Mouse (Mus musculus): ENCODE data around the gene Gp1bb. TPM values are rescaled to one million over a fixed set of nuclear protein-coding genes. Genes with fewer than 3 reads are reported as not detected.

Gene Gp1bb
- polyA plus RNA-seq, 1 experiment = 2.1 TPM

DNA sequence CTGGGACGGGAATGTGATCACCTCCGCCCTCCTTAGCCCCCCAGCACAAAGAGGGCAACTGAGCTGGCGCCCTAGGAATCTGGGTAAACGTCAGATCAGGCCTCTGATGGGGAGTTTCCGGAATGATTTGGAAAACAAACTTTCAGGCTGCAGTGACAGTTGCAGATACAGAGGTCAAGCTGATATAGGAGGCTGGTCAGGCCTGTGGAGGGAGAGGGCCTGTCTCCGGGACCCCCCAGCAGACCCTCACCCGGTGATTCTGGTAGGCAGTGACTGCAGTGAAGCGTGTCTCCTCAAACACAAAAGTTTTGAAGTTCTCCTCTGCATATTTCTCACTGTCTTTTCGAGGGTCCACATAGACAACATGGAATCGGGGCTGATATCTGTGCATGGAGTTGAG lies 39.0 kb downstream of the Gp1bb start:
- WGBS = 47% methylated on average over 10 of the region's 10 CpGs
- no peak overlapping the region for H3K27ac ChIP-seq (ENCODE audit: insufficient read depth, low read length)
- peaks cover 8% of the 10 kb centered on the region; the same call in 1 of the 2 replicates for H3K27me3 ChIP-seq (ENCODE audit: control insufficient read depth, insufficient read depth, low read length)
- no peaks in the 10 kb centered on the region for H3K4me1 ChIP-seq (ENCODE audit: control insufficient read depth, insufficient read depth, low read length)
- no peak overlapping the region for H3K4me3 ChIP-seq (replicated peaks; ENCODE audit: insufficient read depth, low read depth, low read length)
- TF ChIP-seq POLR2A (IDR thresholded peaks at IDR 0.05; ENCODE audit: borderline replicate concordance, insufficient read depth, low read length) = no peak
- no peak for TF ChIP-seq CTCF (IDR thresholded peaks at IDR 0.05; ENCODE audit: borderline replicate concordance, insufficient read depth, low read depth, low read length)
- no peak for DNase-seq

DNA sequence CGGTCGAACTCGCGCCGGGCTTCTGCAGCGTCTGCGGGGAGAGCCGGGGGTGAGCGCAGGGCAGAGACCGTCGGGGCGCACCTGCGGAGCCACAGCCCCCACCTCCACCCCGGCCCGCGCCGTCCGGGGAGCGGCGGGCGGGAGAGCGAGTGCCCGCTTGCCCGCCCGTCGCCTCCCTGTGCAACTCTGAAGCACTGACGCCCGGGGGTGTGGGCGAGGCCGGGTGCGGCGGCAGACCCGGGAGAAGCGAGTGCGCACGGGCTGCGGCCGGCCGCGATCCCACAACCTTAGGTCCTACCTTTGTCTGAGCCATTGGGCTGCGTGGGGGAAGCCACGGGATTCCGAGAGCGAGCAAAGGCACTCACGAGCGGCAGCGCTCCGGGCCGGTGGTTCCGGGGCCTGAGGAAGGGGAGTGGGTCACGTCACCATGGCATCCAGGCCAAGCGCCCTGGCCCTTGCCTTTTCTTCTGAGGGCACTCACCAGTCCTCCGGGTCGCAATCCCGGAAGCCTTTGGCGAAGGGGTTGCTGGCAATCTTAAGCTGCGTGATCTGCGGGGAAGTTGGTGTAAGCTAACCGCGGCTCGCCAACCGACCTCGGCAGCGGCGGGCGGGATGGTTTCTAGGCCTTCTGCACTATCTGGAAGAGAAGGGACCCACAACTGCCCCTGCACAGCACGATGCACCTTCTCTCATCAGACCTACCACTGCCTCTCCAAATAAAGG lies 39.6 kb downstream of the Gp1bb start:
- Histone ChIP-seq H3K4me1 (ENCODE audit: control insufficient read depth, insufficient read depth, low read length) (no peaks in the 10 kb centered on the region), H3K4me3 (replicated peaks; ENCODE audit: insufficient read depth, low read depth, low read length) (no peak overlapping the region), H3K27ac (ENCODE audit: insufficient read depth, low read length) (no peak overlapping the region), H3K27me3 (ENCODE audit: control insufficient read depth, insufficient read depth, low read length) (peaks cover 8% of the 10 kb centered on the region; the same call in 1 of the 2 replicates)
- no peak for DNase-seq
- 3% methylated on average over 65 of the region's 67 CpGs for WGBS
- TF ChIP-seq POLR2A (IDR thresholded peaks at IDR 0.05; ENCODE audit: borderline replicate concordance, insufficient read depth, low read length) (no peak), CTCF (IDR thresholded peaks at IDR 0.05; ENCODE audit: borderline replicate concordance, insufficient read depth, low read depth, low read length) (no peak)

DNA sequence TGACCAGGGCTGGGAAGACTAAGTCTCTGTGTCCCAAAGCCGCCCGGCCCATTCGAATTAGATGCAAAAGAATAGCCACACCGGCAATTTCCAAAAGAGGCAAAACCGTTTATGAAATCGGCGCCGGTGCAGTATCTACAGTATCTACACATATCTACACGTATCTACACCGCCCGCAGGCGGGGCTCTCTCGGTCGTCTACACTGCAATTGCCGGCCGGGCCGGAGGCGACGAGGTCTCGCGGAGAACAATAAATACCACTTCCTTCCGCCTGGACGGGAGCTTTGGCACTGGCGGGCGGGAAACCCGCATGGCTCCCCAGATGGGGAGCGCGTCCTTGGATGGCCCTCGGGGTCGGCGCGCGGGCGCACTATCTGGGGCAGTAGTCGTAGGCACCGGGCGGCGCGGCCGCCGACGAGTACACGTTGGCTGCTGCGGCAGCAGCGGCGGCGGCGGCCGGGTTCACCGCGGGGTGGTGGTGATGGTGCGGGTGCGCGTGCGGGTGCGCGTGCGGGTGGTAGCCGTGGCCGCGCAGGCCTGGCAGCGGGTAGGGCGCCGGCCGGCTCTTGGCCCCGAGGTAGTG lies 40.5 kb downstream of the Gp1bb start:
- H3K27me3 ChIP-seq (ENCODE audit: control insufficient read depth, insufficient read depth, low read length) = peaks cover 7% of the 10 kb centered on the region; the same call in 1 of the 2 replicates
- no peak for DNase-seq
- peak overlapping the region; percentile 20 for H3K4me3 ChIP-seq (replicated peaks; ENCODE audit: insufficient read depth, low read depth, low read length)
- no peak overlapping the region for H3K27ac ChIP-seq (ENCODE audit: insufficient read depth, low read length)
- TF ChIP-seq CTCF (IDR thresholded peaks at IDR 0.05; ENCODE audit: borderline replicate concordance, insufficient read depth, low read depth, low read length) = no peak
- TF ChIP-seq POLR2A (IDR thresholded peaks at IDR 0.05; ENCODE audit: borderline replicate concordance, insufficient read depth, low read length) = no peak
- 1% methylated on average over 64 of the region's 66 CpGs for WGBS
- H3K4me1 ChIP-seq (ENCODE audit: control insufficient read depth, insufficient read depth, low read length) = no peaks in the 10 kb centered on the region

DNA sequence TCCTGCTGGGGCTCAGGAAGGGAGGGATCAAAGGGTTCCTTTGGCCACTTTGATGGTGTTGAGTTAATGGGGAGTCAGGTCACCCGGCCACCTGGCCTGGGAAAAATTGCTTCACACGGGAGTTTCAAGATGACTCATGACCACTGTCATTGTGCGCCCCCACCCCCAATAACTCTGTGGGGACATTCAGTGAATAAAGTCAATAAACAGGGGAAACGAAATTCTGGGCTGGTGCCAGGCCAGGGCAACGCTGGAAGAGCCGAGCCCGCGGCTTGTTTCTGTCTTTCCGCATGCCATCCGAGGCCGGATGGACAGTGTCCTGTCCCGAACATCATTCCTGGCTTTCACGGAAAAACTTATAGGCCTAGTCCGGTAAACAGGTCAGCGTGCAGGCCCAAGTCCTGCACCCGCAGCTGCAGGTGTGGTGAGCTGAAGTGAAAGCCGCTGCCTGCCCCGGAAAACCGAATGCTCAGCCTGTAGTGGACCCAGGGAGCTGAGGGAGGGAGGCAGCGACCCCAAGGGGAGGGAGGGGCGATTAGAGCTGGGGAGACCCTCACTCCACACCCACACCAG lies 41.1 kb downstream of the Gp1bb start:
- WGBS = 10% methylated on average over 21 of the region's 21 CpGs
- no peak for DNase-seq
- TF ChIP-seq POLR2A (IDR thresholded peaks at IDR 0.05; ENCODE audit: borderline replicate concordance, insufficient read depth, low read length) (no peak), CTCF (IDR thresholded peaks at IDR 0.05; ENCODE audit: borderline replicate concordance, insufficient read depth, low read depth, low read length) (no peak)
- Histone ChIP-seq H3K27ac (ENCODE audit: insufficient read depth, low read length) (no peak overlapping the region), H3K4me3 (replicated peaks; ENCODE audit: insufficient read depth, low read depth, low read length) (no peak overlapping the region), H3K4me1 (ENCODE audit: control insufficient read depth, insufficient read depth, low read length) (no peaks in the 10 kb centered on the region), H3K27me3 (ENCODE audit: control insufficient read depth, insufficient read depth, low read length) (peaks cover 6% of the 10 kb centered on the region; the same call in 1 of the 2 replicates)

DNA sequence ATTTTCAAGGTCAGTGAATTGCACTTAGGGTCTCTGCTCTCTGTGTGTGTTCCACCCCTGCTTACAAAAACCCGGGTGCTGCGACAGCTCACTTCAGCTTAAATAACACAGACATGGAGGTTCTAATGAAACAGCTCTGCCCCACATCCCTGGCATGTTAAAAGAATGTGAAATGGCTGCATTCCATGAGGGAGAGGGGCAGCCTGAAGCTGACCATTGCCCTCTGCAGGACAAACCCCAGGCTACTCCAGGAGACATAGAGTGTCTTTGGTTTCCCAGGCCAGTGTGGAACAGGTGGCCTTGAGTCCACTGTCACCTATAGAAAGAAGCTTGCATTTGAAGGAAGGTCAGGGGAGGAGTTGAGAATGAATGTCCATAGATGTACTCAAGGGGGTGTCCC lies 41.8 kb downstream of the Gp1bb start:
- 49% methylated on average over 2 of the region's 2 CpGs for WGBS

DNA sequence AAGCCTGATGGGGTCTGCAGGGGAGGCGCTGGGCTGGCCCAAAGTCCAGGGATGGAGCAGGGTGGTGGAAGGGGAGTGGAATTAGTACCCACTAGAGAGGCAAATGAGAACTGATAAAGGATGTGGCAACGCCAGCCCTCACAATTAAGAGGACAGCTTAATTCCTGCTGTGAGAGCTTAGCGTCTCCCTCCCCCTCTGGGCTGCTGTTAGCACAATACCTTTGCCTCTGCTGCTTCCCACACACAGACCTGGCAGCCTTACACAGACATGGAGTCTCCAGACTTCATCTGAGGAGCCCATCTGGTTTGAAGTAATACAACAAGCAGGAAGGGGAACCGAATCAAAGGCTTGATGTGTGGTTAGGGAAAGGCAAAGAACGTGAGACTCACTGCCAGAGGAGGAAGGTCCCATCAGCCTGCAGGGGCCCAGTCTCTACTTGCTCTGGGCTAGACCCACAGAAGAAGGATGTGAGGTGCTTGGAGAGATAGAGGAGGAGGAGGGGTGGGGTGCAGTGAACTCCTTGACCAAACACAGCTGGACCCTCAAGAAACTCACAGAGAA lies 44.5 kb downstream of the Gp1bb start:
- Histone ChIP-seq H3K27me3 (ENCODE audit: control insufficient read depth, insufficient read depth, low read length) (peaks cover 4% of the 10 kb centered on the region; the same call in 1 of the 2 replicates), H3K4me1 (ENCODE audit: control insufficient read depth, insufficient read depth, low read length) (peaks cover 4% of the 10 kb centered on the region; the same call in 1 of the 2 replicates), H3K27ac (ENCODE audit: insufficient read depth, low read length) (no peak overlapping the region), H3K4me3 (replicated peaks; ENCODE audit: insufficient read depth, low read depth, low read length) (no peak overlapping the region)
- 49% methylated on average over 5 of the region's 5 CpGs for WGBS
- DNase-seq = no peak
- TF ChIP-seq POLR2A (IDR thresholded peaks at IDR 0.05; ENCODE audit: borderline replicate concordance, insufficient read depth, low read length) = no peak
- TF ChIP-seq CTCF (IDR thresholded peaks at IDR 0.05; ENCODE audit: borderline replicate concordance, insufficient read depth, low read depth, low read length) = no peak

More for the DNA sequence above, 41.8 kb downstream of the Gp1bb start:
- Histone ChIP-seq H3K4me1 (ENCODE audit: control insufficient read depth, insufficient read depth, low read length) (no peaks in the 10 kb centered on the region), H3K27me3 (ENCODE audit: control insufficient read depth, insufficient read depth, low read length) (peaks cover 4% of the 10 kb centered on the region; the same call in 1 of the 2 replicates), H3K4me3 (replicated peaks; ENCODE audit: insufficient read depth, low read depth, low read length) (no peak overlapping the region), H3K27ac (ENCODE audit: insufficient read depth, low read length) (no peak overlapping the region)
- DNase-seq = no peak
- TF ChIP-seq POLR2A (IDR thresholded peaks at IDR 0.05; ENCODE audit: borderline replicate concordance, insufficient read depth, low read length) (no peak), CTCF (IDR thresholded peaks at IDR 0.05; ENCODE audit: borderline replicate concordance, insufficient read depth, low read depth, low read length) (no peak)

DNA sequence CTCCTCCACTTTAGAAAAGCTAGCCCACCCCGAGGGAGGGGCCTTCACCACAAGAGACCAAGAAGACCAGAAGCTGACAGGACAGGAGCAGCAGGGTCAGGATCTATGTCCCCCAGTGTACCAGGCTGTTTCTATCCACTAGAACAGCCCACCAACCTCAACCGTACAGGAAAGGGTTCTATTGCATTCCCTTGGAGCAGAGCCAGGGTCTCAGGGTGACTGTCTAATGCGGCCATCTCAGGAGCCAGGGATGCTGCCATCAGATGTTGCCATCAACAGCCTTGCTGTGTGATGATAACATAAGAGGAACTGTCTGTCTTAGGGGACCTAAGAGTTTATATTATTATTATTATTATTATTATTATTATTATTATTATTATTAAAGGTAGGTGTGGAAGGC lies 45.1 kb downstream of the Gp1bb start:
- 32% methylated on average over 3 of the region's 3 CpGs for WGBS
- Histone ChIP-seq H3K27me3 (ENCODE audit: control insufficient read depth, insufficient read depth, low read length) (peaks cover 3% of the 10 kb centered on the region; the same call in 1 of the 2 replicates), H3K4me1 (ENCODE audit: control insufficient read depth, insufficient read depth, low read length) (peaks cover 4% of the 10 kb centered on the region; the same call in 1 of the 2 replicates), H3K27ac (ENCODE audit: insufficient read depth, low read length) (no peak overlapping the region), H3K4me3 (replicated peaks; ENCODE audit: insufficient read depth, low read depth, low read length) (no peak overlapping the region)
- DNase-seq = no peak
- TF ChIP-seq POLR2A (IDR thresholded peaks at IDR 0.05; ENCODE audit: borderline replicate concordance, insufficient read depth, low read length) (no peak), CTCF (IDR thresholded peaks at IDR 0.05; ENCODE audit: borderline replicate concordance, insufficient read depth, low read depth, low read length) (no peak)
